Mouse (Mus musculus): ENCODE data around the gene Naa10.

The Naa10 gene

GRCm38 (mm10) chrX:73910451-73910850 lies 11.3 kb downstream of the Naa10 start:
- TF ChIP-seq NANOG (IDR thresholded peaks at IDR 0.05; ENCODE audit: borderline replicate concordance, low read length) (no peak), CTCF (conservative IDR thresholded peaks at IDR 0.05; ENCODE audit: low read length) (no peak), POU5F1 (IDR thresholded peaks at IDR 0.05; ENCODE audit: borderline replicate concordance, low read length) (no peak)

GRCm38 (mm10) chrX:73910049-73910448 lies 11.7 kb downstream of the Naa10 start:
- Histone ChIP-seq H3K36me3 (ENCODE audit: insufficient read depth, low read length) (peaks cover 8% of the 10 kb centered on the region; the same call in 1 of the 2 replicates), H3K9me3 (ENCODE audit: low read length) (no peaks in the 10 kb centered on the region), H3K27me3 (ENCODE audit: insufficient read depth, low read length) (no peaks in the 10 kb centered on the region), H3K4me3 (replicated peaks; ENCODE audit: low read length) (no peak overlapping the region), H3K4me1 (replicated peaks; ENCODE audit: low read depth, low read length) (peaks cover 26% of the 10 kb centered on the region)
- TF ChIP-seq POU5F1 (IDR thresholded peaks at IDR 0.05; ENCODE audit: borderline replicate concordance, low read length) (no peak), NANOG (IDR thresholded peaks at IDR 0.05; ENCODE audit: borderline replicate concordance, low read length) (no peak), CTCF (conservative IDR thresholded peaks at IDR 0.05; ENCODE audit: low read length) (no peak)

More at GRCm38 (mm10) chrX:73910451-73910850, 11.3 kb downstream of the Naa10 start:
- Histone ChIP-seq H3K9me3 (ENCODE audit: low read length) (no peaks in the 10 kb centered on the region), H3K36me3 (ENCODE audit: insufficient read depth, low read length) (peaks cover 4% of the 10 kb centered on the region; the same call in 1 of the 2 replicates), H3K4me3 (replicated peaks; ENCODE audit: low read length) (peak overlapping the region; percentile 67), H3K27me3 (ENCODE audit: insufficient read depth, low read length) (no peaks in the 10 kb centered on the region), H3K4me1 (replicated peaks; ENCODE audit: low read depth, low read length) (peaks cover 26% of the 10 kb centered on the region)

- H3K36me3 ChIP-seq (ENCODE audit: insufficient read depth, low read length): no peaks in the 10 kb centered on the region
- TF ChIP-seq POU5F1 (IDR thresholded peaks at IDR 0.05; ENCODE audit: borderline replicate concordance, low read length) (no peak), NANOG (IDR thresholded peaks at IDR 0.05; ENCODE audit: borderline replicate concordance, low read length) (no peak), CTCF (conservative IDR thresholded peaks at IDR 0.05; ENCODE audit: low read length) (no peak)
- no peaks in the 10 kb centered on the region for H3K4me1 ChIP-seq (replicated peaks; ENCODE audit: low read depth, low read length)
- no peak overlapping the region for H3K4me3 ChIP-seq (replicated peaks; ENCODE audit: low read length)
- no peaks in the 10 kb centered on the region for H3K9me3 ChIP-seq (ENCODE audit: low read length)
- no peaks in the 10 kb centered on the region for H3K27me3 ChIP-seq (ENCODE audit: insufficient read depth, low read length)
Measured at GRCm38 (mm10) chrX:73897959-73898358, 23.8 kb downstream of the Naa10 start.

- no peaks in the 10 kb centered on the region for H3K36me3 ChIP-seq (ENCODE audit: insufficient read depth, low read length)
- no peaks in the 10 kb centered on the region for H3K4me1 ChIP-seq (replicated peaks; ENCODE audit: low read depth, low read length)
- TF ChIP-seq CTCF (conservative IDR thresholded peaks at IDR 0.05; ENCODE audit: low read length) (peak; percentile 44; the same call in 1 of the 2 replicates), POU5F1 (IDR thresholded peaks at IDR 0.05; ENCODE audit: borderline replicate concordance, low read length) (no peak)
- H3K9me3 ChIP-seq (ENCODE audit: low read length): no peaks in the 10 kb centered on the region
- H3K4me3 ChIP-seq (replicated peaks; ENCODE audit: low read length): no peak within 1 kb of the TSS
- no peaks in the 10 kb centered on the region for H3K27me3 ChIP-seq (ENCODE audit: insufficient read depth, low read length)
Measured at GRCm38 (mm10) chrX:73895719-73896118, 26.0 kb downstream of the Naa10 start, which contains the start of gene L1cam. L1cam (minus strand) TSS chrX:73896105.

- no peaks in the 10 kb centered on the region for H3K4me1 ChIP-seq (replicated peaks; ENCODE audit: low read depth, low read length)
- H3K9me3 ChIP-seq (ENCODE audit: low read length): no peaks in the 10 kb centered on the region
- no peak for TF ChIP-seq NANOG (IDR thresholded peaks at IDR 0.05; ENCODE audit: borderline replicate concordance, low read length)
- TF ChIP-seq POU5F1 (IDR thresholded peaks at IDR 0.05; ENCODE audit: borderline replicate concordance, low read length): no peak
- TF ChIP-seq CTCF (conservative IDR thresholded peaks at IDR 0.05; ENCODE audit: low read length): no peak
- peak overlapping the region; percentile 17; the same call in 1 of the 2 replicates for H3K4me3 ChIP-seq (replicated peaks; ENCODE audit: low read length)
- H3K36me3 ChIP-seq (ENCODE audit: insufficient read depth, low read length): no peaks in the 10 kb centered on the region
- no peaks in the 10 kb centered on the region for H3K27me3 ChIP-seq (ENCODE audit: insufficient read depth, low read length)
Measured at GRCm38 (mm10) chrX:73892833-73893232, 28.9 kb downstream of the Naa10 start.

GRCm38 (mm10) chrX:73891551-73892152 lies 30.1 kb downstream of the Naa10 start, which contains the start of gene Avpr2:
Avpr2 (plus strand) TSS chrX:73892102.
- no peaks in the 10 kb centered on the region for H3K27me3 ChIP-seq (ENCODE audit: insufficient read depth, low read length)
- no peaks in the 10 kb centered on the region for H3K4me1 ChIP-seq (replicated peaks; ENCODE audit: low read depth, low read length)
- TF ChIP-seq CTCF (conservative IDR thresholded peaks at IDR 0.05; ENCODE audit: low read length): no peak
- no peak for TF ChIP-seq NANOG (IDR thresholded peaks at IDR 0.05; ENCODE audit: borderline replicate concordance, low read length)
- TF ChIP-seq POU5F1 (IDR thresholded peaks at IDR 0.05; ENCODE audit: borderline replicate concordance, low read length): no peak
- H3K4me3 ChIP-seq (replicated peaks; ENCODE audit: low read length): peak within 1 kb of the TSS; percentile 17; the same call in 1 of the 2 replicates
- no peaks in the 10 kb centered on the region for H3K9me3 ChIP-seq (ENCODE audit: low read length)
- H3K36me3 ChIP-seq (ENCODE audit: insufficient read depth, low read length): no peaks in the 10 kb centered on the region

GRCm38 (mm10) chrX:73881463-73881862 lies 40.3 kb downstream of the Naa10 start:
- peaks cover 19% of the 10 kb centered on the region for H3K4me1 ChIP-seq (replicated peaks; ENCODE audit: low read depth, low read length)
- no peak for TF ChIP-seq POU5F1 (IDR thresholded peaks at IDR 0.05; ENCODE audit: borderline replicate concordance, low read length)
- TF ChIP-seq NANOG (IDR thresholded peaks at IDR 0.05; ENCODE audit: borderline replicate concordance, low read length): no peak
- no peak for TF ChIP-seq CTCF (conservative IDR thresholded peaks at IDR 0.05; ENCODE audit: low read length)

GRCm38 (mm10) chrX:73881036-73881427 lies 40.7 kb downstream of the Naa10 start:
- Histone ChIP-seq H3K36me3 (ENCODE audit: insufficient read depth, low read length) (no peaks in the 10 kb centered on the region), H3K9me3 (ENCODE audit: low read length) (no peaks in the 10 kb centered on the region)

More at GRCm38 (mm10) chrX:73881463-73881862, 40.3 kb downstream of the Naa10 start:
- H3K27me3 ChIP-seq (ENCODE audit: insufficient read depth, low read length): peaks cover 43% of the 10 kb centered on the region
- no peaks in the 10 kb centered on the region for H3K36me3 ChIP-seq (ENCODE audit: insufficient read depth, low read length)
- H3K4me3 ChIP-seq (replicated peaks; ENCODE audit: low read length): peak overlapping the region; percentile 77; the same call in 1 of the 2 replicates
- no peaks in the 10 kb centered on the region for H3K9me3 ChIP-seq (ENCODE audit: low read length)

More at GRCm38 (mm10) chrX:73881036-73881427, 40.7 kb downstream of the Naa10 start:
- Histone ChIP-seq H3K4me3 (replicated peaks; ENCODE audit: low read length) (peak overlapping the region; percentile 77), H3K27me3 (ENCODE audit: insufficient read depth, low read length) (peaks cover 44% of the 10 kb centered on the region), H3K4me1 (replicated peaks; ENCODE audit: low read depth, low read length) (peaks cover 19% of the 10 kb centered on the region)
- TF ChIP-seq CTCF (conservative IDR thresholded peaks at IDR 0.05; ENCODE audit: low read length) (no peak), NANOG (IDR thresholded peaks at IDR 0.05; ENCODE audit: borderline replicate concordance, low read length) (no peak), POU5F1 (IDR thresholded peaks at IDR 0.05; ENCODE audit: borderline replicate concordance, low read length) (no peak)
